Mouse (Mus musculus): ENCODE measurements at regions not wholly inside any gene's neighbourhood (a gene's known extent, or its start where the extent isn't known, plus 50 kb on each side); places are given as distances from the start of the nearest gene placed in this dataset.
A peak's percentile ranks its signal among the peaks of the same experiment; 100 is the strongest.

- DNase-seq (ENCODE audit: low read depth, low spot score): no peak
Measured at GRCm38 (mm10) chr6:67186537-67187274, 51.3 kb upstream of the Serbp1 start.

GRCm38 (mm10) chr6:67184662-67185061 is 53.3 kb upstream of the Serbp1 start:
- peak; percentile 54 for DNase-seq (ENCODE audit: low read depth, low spot score)

DNA sequence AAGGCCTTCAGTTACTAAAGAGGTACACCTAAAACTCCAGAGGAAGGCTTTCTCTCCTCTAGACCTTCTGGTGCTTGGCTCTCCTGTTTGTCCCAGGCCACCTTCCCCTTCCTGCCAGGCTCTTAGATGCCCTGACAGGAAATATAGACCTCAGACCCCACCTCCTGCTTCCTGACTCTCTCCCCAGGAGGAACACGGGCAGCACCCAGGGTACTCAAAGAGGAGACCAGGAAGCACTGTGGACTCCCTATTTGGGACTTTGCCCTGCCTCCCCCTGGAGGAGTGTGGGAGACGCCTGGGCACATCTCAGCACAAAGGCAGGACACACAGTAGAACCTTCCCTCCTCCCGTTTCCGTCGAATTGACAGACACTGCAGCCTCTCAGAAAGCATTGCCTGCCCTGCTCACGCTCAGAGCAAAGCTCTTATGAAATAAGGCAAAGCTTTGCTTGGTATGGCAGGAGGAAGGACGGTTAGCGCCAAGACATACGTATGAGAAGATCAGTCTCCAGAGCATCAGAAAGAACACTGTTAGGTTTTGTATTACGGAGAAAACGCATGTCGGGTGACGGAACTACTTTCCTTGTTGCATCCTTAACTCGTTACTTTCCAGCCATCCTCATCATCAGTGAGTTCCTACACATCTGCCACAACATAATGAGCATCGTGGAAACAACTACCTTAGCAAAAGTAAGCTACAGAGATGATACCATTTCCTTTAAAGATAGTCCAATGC is 54.3 kb upstream of the Serbp1 start:
- DNase-seq (ENCODE audit: low read depth, low spot score): peak; percentile 41

DNA sequence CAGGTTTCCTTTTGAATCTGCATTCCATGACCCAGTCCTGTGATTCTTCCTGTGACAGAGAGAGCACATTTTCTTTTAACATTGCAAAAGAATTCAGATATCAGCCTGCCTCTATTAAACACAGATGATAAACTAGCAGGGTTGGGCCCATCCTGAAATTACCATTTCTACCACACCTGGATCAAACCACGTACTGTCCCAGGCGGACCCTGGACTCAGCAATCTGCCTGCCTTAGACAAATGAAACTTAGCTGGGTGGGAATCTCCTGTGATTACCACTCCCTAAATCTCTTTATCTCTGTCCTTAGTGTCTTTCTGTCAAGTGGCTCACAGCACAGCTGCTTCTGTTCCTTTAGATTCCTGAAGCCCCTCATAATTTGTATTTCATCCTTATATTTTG is 55.5 kb upstream of the Serbp1 start:
- DNase-seq (ENCODE audit: low read depth, low spot score): no peak

DNA sequence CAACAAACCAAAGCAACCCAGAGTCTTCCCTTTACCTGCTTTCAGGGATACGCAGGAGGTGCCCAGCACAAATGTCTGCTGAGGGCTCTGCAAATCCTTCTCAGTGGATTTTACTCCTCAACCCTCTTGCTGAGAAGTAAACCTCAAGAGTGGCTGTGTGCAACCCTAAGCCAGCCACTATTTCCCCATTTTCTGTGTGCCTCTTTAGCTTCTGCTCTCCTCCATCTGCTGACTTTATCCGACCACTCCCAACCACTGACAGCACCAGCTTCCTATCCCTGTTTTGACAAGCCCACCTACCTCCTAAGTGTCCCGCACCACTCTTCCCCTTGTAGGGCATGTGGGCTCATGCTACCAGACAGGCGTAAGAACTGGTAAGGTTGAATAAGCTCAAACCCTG is 56.5 kb upstream of the Serbp1 start:
- no peak for DNase-seq (ENCODE audit: low read depth, low spot score)

GRCm38 (mm10) chr6:67179416-67179815 is 58.6 kb upstream of the Serbp1 start:
- DNase-seq (ENCODE audit: low read depth, low spot score): no peak

DNA sequence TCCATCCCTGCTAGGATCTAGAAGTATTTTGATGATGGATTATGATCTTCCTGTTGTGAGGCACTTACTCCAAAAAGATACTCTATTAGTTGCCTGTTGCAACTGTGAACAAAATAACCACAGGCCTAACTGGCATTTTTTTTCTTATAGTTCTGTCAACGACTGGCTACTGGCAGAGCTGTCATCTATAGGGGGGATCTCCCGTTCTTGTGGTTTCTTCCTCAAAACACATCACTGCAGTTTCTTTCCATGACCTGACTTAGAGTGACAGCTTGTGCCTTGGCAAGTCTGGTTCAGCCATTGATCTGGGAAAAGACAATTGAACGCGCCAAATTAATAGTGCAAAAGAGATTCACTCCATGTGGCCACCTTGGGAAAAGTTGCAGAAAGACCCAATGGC is 59.4 kb upstream of the Serbp1 start:
- DNase-seq (ENCODE audit: low read depth, low spot score): no peak

DNA sequence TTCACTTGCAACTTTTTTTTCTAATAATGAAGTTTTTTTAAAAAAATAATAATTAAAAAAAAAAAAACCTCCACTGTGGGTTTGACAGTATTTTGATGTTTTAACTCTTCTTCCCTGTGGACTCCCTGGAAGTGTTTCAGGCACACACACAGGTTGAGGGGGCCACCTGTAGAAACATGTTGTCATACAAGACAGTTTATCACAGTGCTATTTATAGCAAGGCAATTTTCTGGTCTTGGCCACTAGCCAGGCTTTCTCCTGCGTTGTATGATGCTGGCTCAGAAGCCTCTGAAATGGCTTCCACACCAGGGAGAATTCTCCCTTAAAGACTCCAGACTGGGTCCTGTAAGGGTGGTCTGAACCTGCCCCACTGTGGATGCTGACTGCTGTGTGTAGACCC is 59.9 kb upstream of the Serbp1 start:
- DNase-seq (ENCODE audit: low read depth, low spot score): no peak

- no peak for DNase-seq (ENCODE audit: low read depth, low spot score)
Measured at GRCm38 (mm10) chr6:67170674-67170946, 67.4 kb upstream of the Serbp1 start.

DNA sequence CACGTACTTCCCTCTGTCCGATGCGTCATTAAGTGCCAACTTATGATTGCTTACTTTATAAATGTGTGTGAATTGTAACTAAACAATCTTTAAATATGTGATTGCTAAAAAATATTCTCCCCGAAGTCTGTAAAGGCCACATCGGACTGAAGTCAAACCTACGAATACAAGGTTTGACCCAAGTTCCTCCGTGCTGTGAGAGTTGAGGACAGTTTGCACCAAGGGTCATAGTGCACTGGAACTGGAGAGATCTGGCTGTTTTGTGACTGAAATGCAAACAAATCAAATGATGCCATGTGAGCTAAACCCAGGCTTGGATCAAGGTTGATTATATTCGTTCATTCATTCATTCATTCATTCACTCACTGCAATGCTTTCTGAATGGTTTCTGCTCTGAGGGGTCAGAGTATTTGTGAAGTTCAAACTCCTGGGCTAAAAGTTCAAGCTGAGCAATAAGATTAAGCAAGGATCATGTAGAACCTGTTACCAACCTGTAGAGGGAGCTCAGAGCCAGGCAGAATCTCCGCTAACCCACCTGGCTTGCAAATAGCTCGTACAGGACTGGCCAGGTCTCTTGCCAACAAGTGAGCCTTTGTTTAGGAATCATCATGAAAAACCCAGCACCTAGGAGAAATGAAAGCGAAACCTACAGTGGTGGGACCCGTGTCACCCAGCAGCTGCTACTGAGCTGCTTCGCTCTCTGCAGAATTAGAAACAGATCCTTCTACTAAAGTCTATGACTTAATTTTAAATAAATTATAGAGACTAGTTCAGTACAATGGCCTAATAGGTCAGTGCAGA is 67.9 kb upstream of the Serbp1 start:
- DNase-seq (ENCODE audit: low read depth, low spot score): peak; percentile 82

GRCm38 (mm10) chr6:67168803-67169202 is 69.2 kb upstream of the Serbp1 start:
- no peak for DNase-seq (ENCODE audit: low read depth, low spot score)

DNA sequence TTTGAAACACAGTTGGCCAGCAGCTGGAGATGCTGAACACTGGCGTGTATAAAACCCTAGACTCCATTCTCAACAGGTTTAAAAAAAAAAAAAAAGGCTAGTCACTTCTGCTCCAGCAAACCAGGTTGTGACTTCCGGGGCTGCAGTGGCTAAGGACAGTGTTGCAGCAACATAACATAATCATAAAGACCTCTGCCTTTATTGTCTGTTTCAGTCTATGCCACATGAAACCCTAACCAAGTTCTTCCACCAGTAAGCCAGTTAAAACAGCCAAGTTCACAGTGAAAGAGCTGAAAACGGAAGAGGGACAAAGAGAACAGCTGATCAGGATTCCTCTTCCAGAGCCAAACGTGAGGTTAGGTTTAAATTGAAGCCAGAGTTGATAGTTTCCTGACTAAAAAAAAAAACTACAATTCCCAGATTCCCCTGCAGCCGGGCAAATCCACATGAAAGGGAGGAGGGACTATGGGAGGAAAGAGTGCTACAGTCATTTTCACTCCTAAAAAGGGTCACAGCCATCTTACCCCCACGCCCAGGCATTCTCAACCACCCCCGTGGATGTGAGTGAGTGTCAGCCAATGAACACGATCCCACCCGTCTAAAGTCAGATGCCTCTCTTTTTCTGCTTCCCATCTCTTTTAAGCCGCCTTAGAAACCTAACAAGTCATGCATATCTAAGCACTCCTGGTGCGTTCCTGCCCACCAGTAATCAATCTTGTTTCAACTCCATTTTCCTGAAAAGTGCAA is 69.8 kb upstream of the Serbp1 start:
- no peak for DNase-seq (ENCODE audit: low read depth, low spot score)

GRCm38 (mm10) chr6:67165091-67165490 is 72.9 kb upstream of the Serbp1 start:
- no peak for DNase-seq (ENCODE audit: low read depth, low spot score)

DNA sequence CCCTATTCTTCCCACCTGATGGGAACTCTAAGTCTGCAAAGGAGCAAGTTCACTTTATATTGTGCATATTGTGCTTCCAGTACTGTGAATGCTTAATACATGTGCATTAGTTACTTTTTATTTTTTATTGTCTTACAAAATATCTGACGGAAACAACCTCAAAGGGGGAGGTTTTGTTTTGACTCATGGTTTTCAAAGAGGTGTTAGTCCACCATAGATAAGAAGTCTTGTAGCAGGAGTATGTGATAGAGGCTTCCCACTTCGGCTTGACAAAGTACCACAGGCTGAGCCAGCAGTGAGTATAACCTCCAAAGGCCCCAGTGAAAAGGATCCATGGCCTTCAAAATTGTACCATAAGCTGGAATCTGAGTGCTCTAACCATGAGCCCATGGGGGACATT is 74.0 kb upstream of the Serbp1 start:
- no peak for DNase-seq (ENCODE audit: low read depth, low spot score)

GRCm38 (mm10) chr6:67162814-67163213 is 75.2 kb upstream of the Serbp1 start:
- no peak for DNase-seq (ENCODE audit: low read depth, low spot score)

GRCm38 (mm10) chr6:67161610-67162009 is 76.4 kb upstream of the Serbp1 start:
- no peak for DNase-seq (ENCODE audit: low read depth, low spot score)

DNA sequence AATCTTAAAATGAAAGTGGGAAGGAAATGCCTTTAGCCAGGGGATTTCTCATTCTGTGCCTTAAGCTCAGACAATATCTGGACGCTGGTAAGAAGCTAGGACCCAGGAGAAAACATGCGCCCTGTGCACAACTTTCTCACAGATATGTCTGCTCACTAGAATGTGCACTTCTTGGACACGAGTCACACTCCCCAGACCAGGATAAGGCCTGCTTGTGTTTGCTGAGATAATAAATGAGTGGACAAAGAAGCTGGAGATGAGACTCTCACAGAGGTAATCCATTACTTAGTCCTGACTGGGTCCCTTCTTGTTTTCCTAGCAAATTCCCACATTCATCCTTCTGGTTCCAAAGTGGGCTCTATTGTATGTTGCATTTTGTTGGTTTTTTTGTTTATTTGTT is 77.4 kb upstream of the Serbp1 start:
- DNase-seq (ENCODE audit: low read depth, low spot score): no peak

DNA sequence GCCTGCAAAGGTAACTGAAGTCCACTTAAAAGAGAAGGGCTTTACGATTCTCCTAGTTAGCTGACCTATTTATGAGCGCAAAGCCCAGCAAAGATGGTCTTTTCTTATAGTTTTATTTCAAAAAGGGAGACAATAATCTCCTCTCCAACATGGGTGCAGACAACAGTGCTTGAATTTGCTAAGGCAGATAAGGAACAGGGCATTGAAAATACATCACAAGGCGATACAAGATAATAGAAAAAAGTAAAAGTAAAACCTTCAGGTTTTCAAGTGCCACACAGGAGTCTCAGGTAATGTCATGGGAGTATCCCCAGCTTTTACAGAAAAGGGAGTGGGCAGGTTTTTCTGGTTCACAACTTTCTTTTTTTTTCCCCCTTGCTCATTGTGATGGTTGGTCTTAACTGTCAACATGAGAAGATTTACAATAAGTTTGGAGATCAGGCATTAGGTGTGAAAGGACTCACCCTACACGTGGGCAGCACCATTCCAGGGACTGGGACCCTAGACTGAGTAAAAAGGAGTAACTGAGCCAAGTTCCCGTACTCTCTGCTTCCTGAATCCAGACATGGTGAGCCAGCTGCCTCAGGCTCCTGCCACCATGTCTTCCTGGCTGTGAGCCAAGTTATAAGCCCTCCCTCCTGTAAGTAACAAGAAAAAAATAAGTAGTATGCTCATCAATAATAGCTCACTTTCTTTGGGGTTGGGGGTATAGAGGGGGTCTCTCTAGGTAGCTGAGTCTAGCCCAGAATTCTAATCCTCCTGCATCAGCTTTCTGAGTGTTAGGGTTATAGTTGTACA is 78.1 kb upstream of the Serbp1 start:
- no peak for DNase-seq (ENCODE audit: low read depth, low spot score)

GRCm38 (mm10) chr6:67159224-67159623 is 78.8 kb upstream of the Serbp1 start:
- DNase-seq (ENCODE audit: low read depth, low spot score): no peak

DNA sequence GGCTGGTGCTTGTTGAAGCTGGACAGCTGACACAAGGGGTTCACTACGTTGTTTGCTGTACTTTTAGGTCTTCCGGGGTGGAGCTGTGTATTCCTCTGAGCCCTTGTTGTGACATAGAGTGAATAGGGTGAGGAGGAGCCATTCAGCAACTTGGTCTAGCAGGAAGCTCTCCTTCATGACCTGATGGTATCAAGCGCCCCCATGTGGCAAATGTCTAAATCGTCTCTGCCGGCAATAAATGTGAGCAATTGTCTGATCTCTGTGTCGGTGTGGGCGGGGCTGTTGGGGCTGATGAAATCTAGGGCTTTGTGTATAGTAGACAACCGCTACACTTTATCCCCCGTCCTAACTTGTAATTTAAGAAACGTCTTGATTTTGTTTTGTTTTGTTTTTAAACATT is 79.2 kb upstream of the Serbp1 start:
- DNase-seq (ENCODE audit: low read depth, low spot score): peak; percentile 93

- peak; percentile 19 for DNase-seq (ENCODE audit: low read depth, low spot score)
Measured at GRCm38 (mm10) chr6:67152845-67153468, 85.0 kb upstream of the Serbp1 start.

Measured in CD4-positive, CD25-positive, alpha-beta regulatory T cell, adult 2 months (primary cell).